Comparison of ENCODE assay signal across 8 mouse cellular contexts in genomic region chr13:109759201-109759600, GRCm38 (mm10).
DNase-seq lines count a peak whose midpoint lies in the region; ATAC-seq and TF ChIP-seq lines count a peak whose summit lies in the region.

No protein-coding gene starts in this region.

- ATAC-seq in midbrain, embryonic 14.5 days (ENCODE audit: low FRiP score, low TSS enrichment), result no peak
- ATAC-seq in common myeloid progenitor, adult 5-6 weeks (replicated peaks; ENCODE audit: low read depth, poor library complexity, severe bottlenecking), result peak; percentile 76
- ATAC-seq in megakaryocyte, adult 5-6 weeks (ENCODE audit: poor library complexity, severe bottlenecking), result peak; percentile 63

- peak; percentile 81 for TF ChIP-seq CTCF in gastrocnemius, adult 2 months (IDR thresholded peaks at IDR 0.05)

- H3K9ac ChIP-seq in midbrain, embryonic 14.5 days (replicated peaks; ENCODE audit: low read length), result no peak overlapping the region

- H3K27me3 ChIP-seq in midbrain, embryonic 14.5 days (ENCODE audit: control insufficient read depth, insufficient read depth, low read length), result no peaks in the 10 kb centered on the region
- H3K27me3 ChIP-seq in midbrain, embryonic 10.5 days (ENCODE audit: low read depth, poor library complexity, severe bottlenecking), result no peaks in the 10 kb centered on the region

- intact Hi-C loops in gastrocnemius, adult 2 months (cut with DNase I), result loop anchor here (5.0 to 10.0 kb wide), 2 partner anchors 314 to 402 kb away; no protein-coding TSS in a partner anchor

- H3K4me1 ChIP-seq in midbrain, embryonic 14.5 days (ENCODE audit: control insufficient read depth, insufficient read depth, low read length), result no peaks in the 10 kb centered on the region
- no peaks in the 10 kb centered on the region for H3K4me1 ChIP-seq in midbrain, embryonic 10.5 days

- 48% methylated on average over 5 of the region's 5 CpGs for WGBS in midbrain, embryonic 14.5 days
- 50% methylated on average over 5 of the region's 5 CpGs for WGBS in midbrain, embryonic 10.5 days

- peak overlapping the region; percentile 85 for H3K27ac ChIP-seq in gastrocnemius, adult 2 months
- H3K27ac ChIP-seq in midbrain, embryonic 14.5 days (replicated peaks; ENCODE audit: low read depth, low read length), result no peak overlapping the region
- H3K27ac ChIP-seq in midbrain, embryonic 10.5 days (replicated peaks), result no peak overlapping the region

- DNase-seq in gastrocnemius, adult 2 months, result peak; percentile 49
- no peak for DNase-seq in gastrocnemius, adult 8-10 months (ENCODE audit: low spot score in 2 of 2)
- peak; percentile 74 for DNase-seq in midbrain, embryonic 14.5 days
- DNase-seq in midbrain, embryonic 10.5 days (ENCODE audit: low spot score), result no peak
- DNase-seq in urinary bladder, postnatal 25 days (ENCODE audit: low spot score), result no peak
- DNase-seq in yolk sac, embryonic 10.5 days (ENCODE audit: low spot score), result no peak

- H3K4me3 ChIP-seq in gastrocnemius, adult 2 months, result peak overlapping the region; percentile 52
- no peak overlapping the region for H3K4me3 ChIP-seq in midbrain, embryonic 14.5 days (replicated peaks; ENCODE audit: low read depth, low read length)
- no peak overlapping the region for H3K4me3 ChIP-seq in midbrain, embryonic 10.5 days

- no peaks in the 10 kb centered on the region for H3K36me3 ChIP-seq in midbrain, embryonic 14.5 days (ENCODE audit: control insufficient read depth, insufficient read depth, low read length)
- H3K36me3 ChIP-seq in midbrain, embryonic 10.5 days, result no peaks in the 10 kb centered on the region

- H3K9me3 ChIP-seq in midbrain, embryonic 14.5 days (ENCODE audit: control insufficient read depth, low read length), result no peaks in the 10 kb centered on the region
- H3K9me3 ChIP-seq in midbrain, embryonic 10.5 days (replicated peaks), result no peaks in the 10 kb centered on the region

- H3K4me2 ChIP-seq in midbrain, embryonic 14.5 days (ENCODE audit: low read length), result no peak overlapping the region

Comparison
In these comparisons a context has a peak if more than half of its experiments do, and no peak if none do; other contexts are left out.
1. DNase-seq: peak in gastrocnemius, adult 2 months (single experiment) and midbrain, embryonic 14.5 days (single experiment); none in gastrocnemius, adult 8-10 months (0 of 2), midbrain, embryonic 10.5 days (single experiment), urinary bladder, postnatal 25 days (single experiment) and yolk sac, embryonic 10.5 days (single experiment).